Mouse (Mus musculus) ES-Bruce4 (cell line): ENCODE measurements around the gene Creb1.

Experiments
- CTCF ChIP-seq: IDR thresholded peaks from one replicate; pipeline ENCODE4 v1.8.1; 2011; ENCODE audit warnings: low read depth, low read length
- EP300 ChIP-seq: IDR thresholded peaks from 2 replicates; pipeline ENCODE4 v1.6.1; 2011; ENCODE audit warnings: low read depth, low read length; ENCODE audit not compliant: insufficient read depth
- POLR2A ChIP-seq: IDR thresholded peaks from one replicate; pipeline ENCODE4 v1.8.1; 2011; ENCODE audit warnings: low read length; ENCODE audit not compliant: insufficient read depth

- no peak for TF ChIP-seq CTCF
- TF ChIP-seq POLR2A = no peak
- no peak for TF ChIP-seq EP300
Measured at GRCm38 (mm10) chr1:64631526-64631925, 99.1 kb downstream of the Creb1 start.
